Mouse (Mus musculus) ovary, adult 18-20 months (tissue): Measurements from ENCODE around the gene Keap1.
"Not testable (repeated sequence)": the region's sequence is repeated elsewhere in the genome, so short reads cannot be mapped to it uniquely, and the experiment has no call there.

ENCODE experiments used
- DNase-seq: peaks from one replicate; pipeline ENCODE4 v3.0.0; 2022; ENCODE audit warnings: low spot score, mixed read lengths

Keap1 gene

GRCm38 (mm10) chr9:21238733-21239464 is at the start of gene Keap1:
Gene Keap1, minus strand, starts transcription at chr9:21239361.
- DNase-seq = peak; percentile 70

GRCm38 (mm10) chr9:21288404-21289336 is 49.5 kb upstream of the Keap1 start:
- DNase-seq = no peak

GRCm38 (mm10) chr9:21287571-21288402 is 48.6 kb upstream of the Keap1 start, which contains the start of gene Kri1:
Gene Kri1, minus strand, starts transcription at chr9:21287969.
- peak; percentile 97 for DNase-seq

- no peak for DNase-seq
Observed at GRCm38 (mm10) chr9:21286753-21287152, 47.6 kb upstream of the Keap1 start.

GRCm38 (mm10) chr9:21283994-21284393 is 44.8 kb upstream of the Keap1 start:
- no peak for DNase-seq

GRCm38 (mm10) chr9:21283591-21283990 is 44.4 kb upstream of the Keap1 start:
- DNase-seq = no peak

GRCm38 (mm10) chr9:21277776-21278175 is 38.6 kb upstream of the Keap1 start:
- DNase-seq = no peak

GRCm38 (mm10) chr9:21276307-21276706 is 37.1 kb upstream of the Keap1 start:
- DNase-seq = no peak

- no peak for DNase-seq
Observed at GRCm38 (mm10) chr9:21275727-21276126, 36.6 kb upstream of the Keap1 start.

- no peak for DNase-seq
Observed at GRCm38 (mm10) chr9:21275013-21275710, 36.0 kb upstream of the Keap1 start.

GRCm38 (mm10) chr9:21274336-21274735 is 35.2 kb upstream of the Keap1 start:
- no peak for DNase-seq

GRCm38 (mm10) chr9:21273520-21274228 is 34.5 kb upstream of the Keap1 start:
- DNase-seq = no peak

- DNase-seq = no peak
Observed at GRCm38 (mm10) chr9:21273094-21273493, 33.9 kb upstream of the Keap1 start.

- DNase-seq = no peak
Observed at GRCm38 (mm10) chr9:21272391-21272790, 33.2 kb upstream of the Keap1 start.

GRCm38 (mm10) chr9:21269590-21269989 is 30.4 kb upstream of the Keap1 start:
- not testable (repeated sequence) for DNase-seq

- DNase-seq = no peak
Observed at GRCm38 (mm10) chr9:21268305-21268704, 29.1 kb upstream of the Keap1 start.

- no peak for DNase-seq
Observed at GRCm38 (mm10) chr9:21266889-21267288, 27.7 kb upstream of the Keap1 start.

- DNase-seq = no peak
Observed at GRCm38 (mm10) chr9:21265611-21266010, 26.4 kb upstream of the Keap1 start.

GRCm38 (mm10) chr9:21265000-21265561 is 25.9 kb upstream of the Keap1 start, which contains the start of gene Atg4d:
Gene Atg4d, plus strand, starts transcription at chr9:21265293.
- DNase-seq = peak; percentile 99

- DNase-seq = no peak
Observed at GRCm38 (mm10) chr9:21264272-21264999, 25.3 kb upstream of the Keap1 start.
